Mouse (Mus musculus) embryonic fibroblast, embryonic 13.5 days (primary cell): Measurements from ENCODE around the gene Prkab1.

Experiments
- CTCF ChIP-seq: IDR thresholded peaks from 2 replicates; pipeline ENCODE4 v1.5.1; 2011; ENCODE audit warnings: mild to moderate bottlenecking, control low read depth, low read length, moderate library complexity, borderline replicate concordance; ENCODE audit not compliant: insufficient read depth
- POLR2A ChIP-seq: IDR thresholded peaks from 2 replicates; pipeline ENCODE4 v1.6.1; 2011; ENCODE audit warnings: low read depth, mild to moderate bottlenecking, control low read depth, low read length, moderate library complexity

- no peak for TF ChIP-seq POLR2A
- TF ChIP-seq CTCF: no peak
These were observed 43.8 kb downstream of the Prkab1 start for GRCm38 (mm10) chr5:115980537-115980936.
